Mouse (Mus musculus): ENCODE data around the gene Tes3-ps. TPM values are rescaled to one million over a fixed set of nuclear protein-coding genes. Genes with fewer than 3 reads are reported as not detected.

Tes3-ps gene
- polyA plus RNA-seq, 1 experiment: 0.48 TPM

GRCm38 (mm10) chr13:49469002-49469401 lies 24.1 kb upstream of the Tes3-ps start:
- DNase-seq (ENCODE audit: low read depth): peak; percentile 25
- TF ChIP-seq CTCF (IDR thresholded peaks at IDR 0.05; ENCODE audit: borderline replicate concordance, extremely low read depth, insufficient read depth, insufficient read length): no peak
- TF ChIP-seq POLR2A (IDR thresholded peaks at IDR 0.05; ENCODE audit: borderline replicate concordance, extremely low read depth, insufficient read depth, insufficient read length, poor library complexity, severe bottlenecking): no peak

- DNase-seq (ENCODE audit: low read depth): no peak
- no peak for TF ChIP-seq CTCF (IDR thresholded peaks at IDR 0.05; ENCODE audit: borderline replicate concordance, extremely low read depth, insufficient read depth, insufficient read length)
These were observed 22.8 kb upstream of the Tes3-ps start for GRCm38 (mm10) chr13:49470319-49470718.

- DNase-seq (ENCODE audit: low read depth): peak; percentile 11
These were observed 22.3 kb upstream of the Tes3-ps start for GRCm38 (mm10) chr13:49470806-49471205.

GRCm38 (mm10) chr13:49471981-49472675 lies 21.0 kb upstream of the Tes3-ps start:
- no peak for DNase-seq (ENCODE audit: low read depth)

More at GRCm38 (mm10) chr13:49470806-49471205, 22.3 kb upstream of the Tes3-ps start:
- TF ChIP-seq CTCF (IDR thresholded peaks at IDR 0.05; ENCODE audit: borderline replicate concordance, extremely low read depth, insufficient read depth, insufficient read length) (no peak), POLR2A (IDR thresholded peaks at IDR 0.05; ENCODE audit: borderline replicate concordance, extremely low read depth, insufficient read depth, insufficient read length, poor library complexity, severe bottlenecking) (no peak)

GRCm38 (mm10) chr13:49472676-49473005 lies 20.5 kb upstream of the Tes3-ps start:
- TF ChIP-seq CTCF (IDR thresholded peaks at IDR 0.05; ENCODE audit: borderline replicate concordance, extremely low read depth, insufficient read depth, insufficient read length) (no peak), POLR2A (IDR thresholded peaks at IDR 0.05; ENCODE audit: borderline replicate concordance, extremely low read depth, insufficient read depth, insufficient read length, poor library complexity, severe bottlenecking) (no peak)
- DNase-seq (ENCODE audit: low read depth): no peak

More at GRCm38 (mm10) chr13:49471981-49472675, 21.0 kb upstream of the Tes3-ps start:
- TF ChIP-seq CTCF (IDR thresholded peaks at IDR 0.05; ENCODE audit: borderline replicate concordance, extremely low read depth, insufficient read depth, insufficient read length) (no peak), POLR2A (IDR thresholded peaks at IDR 0.05; ENCODE audit: borderline replicate concordance, extremely low read depth, insufficient read depth, insufficient read length, poor library complexity, severe bottlenecking) (no peak)

- TF ChIP-seq CTCF (IDR thresholded peaks at IDR 0.05; ENCODE audit: borderline replicate concordance, extremely low read depth, insufficient read depth, insufficient read length): no peak
- no peak for TF ChIP-seq POLR2A (IDR thresholded peaks at IDR 0.05; ENCODE audit: borderline replicate concordance, extremely low read depth, insufficient read depth, insufficient read length, poor library complexity, severe bottlenecking)
- DNase-seq (ENCODE audit: low read depth): no peak
These were observed 15.2 kb upstream of the Tes3-ps start for GRCm38 (mm10) chr13:49477887-49478286.

- TF ChIP-seq CTCF (IDR thresholded peaks at IDR 0.05; ENCODE audit: borderline replicate concordance, extremely low read depth, insufficient read depth, insufficient read length): no peak
- no peak for TF ChIP-seq POLR2A (IDR thresholded peaks at IDR 0.05; ENCODE audit: borderline replicate concordance, extremely low read depth, insufficient read depth, insufficient read length, poor library complexity, severe bottlenecking)
- DNase-seq (ENCODE audit: low read depth): no peak
These were observed 14.2 kb upstream of the Tes3-ps start for GRCm38 (mm10) chr13:49478851-49479374.

- peak; percentile 20 for DNase-seq (ENCODE audit: low read depth)
These were observed 13.7 kb upstream of the Tes3-ps start for GRCm38 (mm10) chr13:49479399-49479798.

GRCm38 (mm10) chr13:49480057-49480456 lies 13.1 kb upstream of the Tes3-ps start:
- TF ChIP-seq CTCF (IDR thresholded peaks at IDR 0.05; ENCODE audit: borderline replicate concordance, extremely low read depth, insufficient read depth, insufficient read length) (no peak), POLR2A (IDR thresholded peaks at IDR 0.05; ENCODE audit: borderline replicate concordance, extremely low read depth, insufficient read depth, insufficient read length, poor library complexity, severe bottlenecking) (no peak)
- peak; percentile 79 for DNase-seq (ENCODE audit: low read depth)

More at GRCm38 (mm10) chr13:49479399-49479798, 13.7 kb upstream of the Tes3-ps start:
- TF ChIP-seq POLR2A (IDR thresholded peaks at IDR 0.05; ENCODE audit: borderline replicate concordance, extremely low read depth, insufficient read depth, insufficient read length, poor library complexity, severe bottlenecking) (no peak), CTCF (IDR thresholded peaks at IDR 0.05; ENCODE audit: borderline replicate concordance, extremely low read depth, insufficient read depth, insufficient read length) (no peak)

GRCm38 (mm10) chr13:49480551-49480950 lies 12.6 kb upstream of the Tes3-ps start:
- peak; percentile 68 for DNase-seq (ENCODE audit: low read depth)
- no peak for TF ChIP-seq POLR2A (IDR thresholded peaks at IDR 0.05; ENCODE audit: borderline replicate concordance, extremely low read depth, insufficient read depth, insufficient read length, poor library complexity, severe bottlenecking)
- no peak for TF ChIP-seq CTCF (IDR thresholded peaks at IDR 0.05; ENCODE audit: borderline replicate concordance, extremely low read depth, insufficient read depth, insufficient read length)

GRCm38 (mm10) chr13:49485388-49485787 lies 7.7 kb upstream of the Tes3-ps start:
- TF ChIP-seq POLR2A (IDR thresholded peaks at IDR 0.05; ENCODE audit: borderline replicate concordance, extremely low read depth, insufficient read depth, insufficient read length, poor library complexity, severe bottlenecking) (no peak), CTCF (IDR thresholded peaks at IDR 0.05; ENCODE audit: borderline replicate concordance, extremely low read depth, insufficient read depth, insufficient read length) (no peak)
- peak; percentile 28 for DNase-seq (ENCODE audit: low read depth)

GRCm38 (mm10) chr13:49504510-49504909 lies 11.4 kb downstream of the Tes3-ps start, which contains the start of gene Ecm2:
Gene Ecm2, plus strand, starts transcription at chr13:49504810.
- peak; percentile 6 for DNase-seq (ENCODE audit: low read depth)
- TF ChIP-seq POLR2A (IDR thresholded peaks at IDR 0.05; ENCODE audit: borderline replicate concordance, extremely low read depth, insufficient read depth, insufficient read length, poor library complexity, severe bottlenecking) (no peak), CTCF (IDR thresholded peaks at IDR 0.05; ENCODE audit: borderline replicate concordance, extremely low read depth, insufficient read depth, insufficient read length) (no peak)

Data from brain, embryonic 14.5 days (tissue).